Mouse (Mus musculus) CH12.LX (cell line): ENCODE results near the gene Btbd2.

Source experiments
- CTCF ChIP-seq, 2 experiments: IDR thresholded peaks in 1 of 2; conservative IDR thresholded peaks in 1 of 2; 2 replicates each; pipeline ENCODE4 v1.5.1; 2011 to 2012; ENCODE audit warnings: low read depth in 2 of 2, low read length in 2 of 2, improper control_type of control experiment in 1 of 2, inconsistent platforms in 1 of 2, mild to moderate bottlenecking in 1 of 2, moderate library complexity in 1 of 2
- GABPA ChIP-seq: IDR thresholded peaks from 2 replicates; pipeline ENCODE4 v1.6.1; 2012; ENCODE audit warnings: low read depth, low read length, improper control_type of control experiment, inconsistent platforms; ENCODE audit not compliant: insufficient replicate concordance
- HCFC1 ChIP-seq: IDR thresholded peaks from 2 replicates; pipeline ENCODE4 v1.6.1; 2012; ENCODE audit warnings: low read depth, mild to moderate bottlenecking, inconsistent platforms, low read length, improper control_type of control experiment
- MXI1 ChIP-seq: IDR thresholded peaks from 2 replicates; pipeline ENCODE4 v1.6.1; 2011; ENCODE audit warnings: mild to moderate bottlenecking, low read depth, low read length, improper control_type of control experiment
- NELFE ChIP-seq: IDR thresholded peaks from 2 replicates; pipeline ENCODE4 v1.6.1; 2011; ENCODE audit warnings: low read depth, low read length, improper control_type of control experiment
- POLR2AphosphoS2 ChIP-seq: IDR thresholded peaks from 2 replicates; pipeline ENCODE4 v1.6.1; 2011; ENCODE audit warnings: low read depth, low read length, improper control_type of control experiment
- ZNF384 ChIP-seq: IDR thresholded peaks from 2 replicates; pipeline ENCODE4 v1.6.1; 2012; ENCODE audit warnings: low read depth, low read length, improper control_type of control experiment, inconsistent platforms

GRCm38 (mm10) chr10:80677128-80677875 lies 20.4 kb upstream of the Btbd2 start:
- peak; percentile 19; the same call in 1 of the 2 replicates for TF ChIP-seq MXI1
- no peak for TF ChIP-seq NELFE
- TF ChIP-seq POLR2AphosphoS2, result no peak
- no peak for TF ChIP-seq GABPA
- TF ChIP-seq CTCF (conservative IDR thresholded peaks at IDR 0.05 in 1 of 2, IDR thresholded peaks at IDR 0.05 in 1 of 2; ENCODE audit: low read depth in 2 of 2, low read length in 2 of 2), result no peak
- TF ChIP-seq ZNF384, result no peak
- no peak for TF ChIP-seq HCFC1
